Mouse (Mus musculus) MEL (cell line): ENCODE measurements at regions not wholly inside any gene's neighbourhood (a gene's known extent, or its start where the extent isn't known, plus 50 kb on each side); places are given as distances from the start of the nearest gene placed in this dataset.

Experiments used
- DNase-seq: peaks from one replicate; pipeline ENCODE4 v3.0.0; 2011; ENCODE audit warnings: low read depth, low spot score
- H3K27ac ChIP-seq: 2 replicates; pipeline ENCODE4 v1.5.1; 2012; ENCODE audit warnings: low read depth, mild to moderate bottlenecking, control low read depth, low read length, moderate library complexity; ENCODE audit not compliant: control insufficient read depth
- H3K27me3 ChIP-seq, 2 experiments: fragments of 150-350 bp in 1 of 2; sonication (generic) in 1 of 2; 2 replicates each; pipeline ENCODE4 v1.6.1; 2012; ENCODE audit warnings: low read length in 2 of 2, mild to moderate bottlenecking in 2 of 2, improper control_type of control experiment in 1 of 2, moderate library complexity in 1 of 2; ENCODE audit not compliant: insufficient read depth in 2 of 2, control insufficient read depth in 1 of 2
- H3K36me3 ChIP-seq, 2 experiments: 2 replicates each; pipeline ENCODE4 v1.6.1; 2012 to 2014; ENCODE audit warnings: low read length in 2 of 2, improper control_type of control experiment in 1 of 2, inconsistent platforms in 1 of 2, mild to moderate bottlenecking in 1 of 2; ENCODE audit not compliant: insufficient read depth in 2 of 2, control insufficient read depth in 1 of 2
- H3K4me1 ChIP-seq, 2 experiments: fragments of 150-350 bp in 1 of 2; sonication (generic) in 1 of 2; 2 replicates each; pipeline ENCODE4 v1.6.1; 2012; ENCODE audit warnings: low read length in 2 of 2, improper control_type of control experiment in 1 of 2, mild to moderate bottlenecking in 1 of 2; ENCODE audit not compliant: insufficient read depth in 2 of 2, control insufficient read depth in 1 of 2
- H3K4me3 ChIP-seq, 2 experiments: fragments of 150-350 bp in 1 of 2; sonication (generic) in 1 of 2; 2 replicates each; pipeline ENCODE4 v1.5.1; 2012; ENCODE audit warnings: low read depth in 2 of 2, low read length in 2 of 2, mild to moderate bottlenecking in 2 of 2, moderate library complexity in 2 of 2, control low read depth in 1 of 2, improper control_type of control experiment in 1 of 2; ENCODE audit not compliant: control insufficient read depth in 1 of 2, insufficient read depth in 1 of 2
- H3K79me2 ChIP-seq: 2 replicates; pipeline ENCODE4 v1.6.1; 2012; ENCODE audit warnings: mild to moderate bottlenecking, low read length, moderate library complexity; ENCODE audit not compliant: control insufficient read depth, poor library complexity, insufficient read depth
- H3K9ac ChIP-seq: 2 replicates; pipeline ENCODE4 v1.6.1; 2012; ENCODE audit warnings: low read depth, mild to moderate bottlenecking, control low read depth, low read length, moderate library complexity; ENCODE audit not compliant: control insufficient read depth, poor library complexity, severe bottlenecking
- H3K9me3 ChIP-seq: fragments of 150-350 bp; sonication (generic); replicated peaks from 2 replicates; pipeline ENCODE4 v1.6.1; 2012; ENCODE audit warnings: mild to moderate bottlenecking, low read length, improper control_type of control experiment, moderate library complexity; ENCODE audit not compliant: insufficient read depth
- BHLHE40 ChIP-seq: IDR thresholded peaks from 2 replicates; pipeline ENCODE4 v1.6.1; 2012; ENCODE audit warnings: low read depth, mild to moderate bottlenecking, inconsistent platforms, low read length, improper control_type of control experiment, borderline replicate concordance
- CHD2 ChIP-seq: IDR thresholded peaks from 2 replicates; pipeline ENCODE4 v1.6.1; 2011; ENCODE audit warnings: low read length, improper control_type of control experiment
- CTCF ChIP-seq, 3 experiments: IDR thresholded peaks in 2 of 3; conservative IDR thresholded peaks in 1 of 3; 2 replicates each; pipeline ENCODE4 v1.5.1; 2011 to 2012; ENCODE audit warnings: low read length in 3 of 3, low read depth in 2 of 3, mild to moderate bottlenecking in 2 of 3, improper control_type of control experiment in 1 of 3, inconsistent platforms in 1 of 3, mixed read lengths in 1 of 3, moderate library complexity in 1 of 3; ENCODE audit not compliant: control insufficient read depth in 1 of 3, insufficient read depth in 1 of 3, poor library complexity in 1 of 3, severe bottlenecking in 1 of 3
- EP300 ChIP-seq, 2 experiments: IDR thresholded peaks; 2 replicates each; pipeline ENCODE4 v1.6.1; 2011; ENCODE audit warnings: improper control_type of control experiment in 2 of 2, low read length in 2 of 2, low read depth in 1 of 2, mild to moderate bottlenecking in 1 of 2
- GABPA ChIP-seq: IDR thresholded peaks from 2 replicates; pipeline ENCODE4 v1.6.1; 2012; ENCODE audit warnings: low read depth, mild to moderate bottlenecking, inconsistent platforms, low read length, improper control_type of control experiment, moderate library complexity
- GATA1 ChIP-seq: IDR thresholded peaks from 2 replicates; pipeline ENCODE4 v1.6.1; 2011; ENCODE audit warnings: low read depth, low read length, improper control_type of control experiment
- HCFC1 ChIP-seq: IDR thresholded peaks from 2 replicates; pipeline ENCODE4 v1.6.1; 2012; ENCODE audit warnings: low read depth, mild to moderate bottlenecking, inconsistent platforms, low read length, improper control_type of control experiment, moderate library complexity
- JUND ChIP-seq: IDR thresholded peaks from 2 replicates; pipeline ENCODE4 v1.6.1; 2011; ENCODE audit warnings: low read depth, mild to moderate bottlenecking, improper control_type of control experiment, low read length
- MAFK ChIP-seq: IDR thresholded peaks from 2 replicates; pipeline ENCODE4 v1.6.1; 2011; ENCODE audit warnings: low read depth, mild to moderate bottlenecking, low read length, improper control_type of control experiment, borderline replicate concordance
- MAX ChIP-seq: IDR thresholded peaks from 2 replicates; pipeline ENCODE4 v1.6.1; 2011; ENCODE audit warnings: low read length, improper control_type of control experiment
- MAZ ChIP-seq: IDR thresholded peaks from 2 replicates; pipeline ENCODE4 v1.6.1; 2012; ENCODE audit warnings: low read depth, mild to moderate bottlenecking, inconsistent platforms, low read length, improper control_type of control experiment
- MEF2A ChIP-seq: IDR thresholded peaks from 2 replicates; pipeline ENCODE4 v1.6.1; 2014; ENCODE audit warnings: low read depth, mild to moderate bottlenecking, inconsistent platforms, low read length, improper control_type of control experiment; ENCODE audit not compliant: poor library complexity, insufficient replicate concordance, severe bottlenecking; ENCODE audit errors: extremely low read depth
- MXI1 ChIP-seq: IDR thresholded peaks from 2 replicates; pipeline ENCODE4 v1.6.1; 2011; ENCODE audit warnings: mild to moderate bottlenecking, low read depth, low read length, improper control_type of control experiment
- MYC ChIP-seq: IDR thresholded peaks from 2 replicates; pipeline ENCODE4 v1.6.1; 2011; ENCODE audit warnings: low read depth, mild to moderate bottlenecking, low read length, improper control_type of control experiment, moderate library complexity
- NRF1 ChIP-seq: IDR thresholded peaks from 2 replicates; pipeline ENCODE4 v1.6.1; 2014; ENCODE audit warnings: low read depth, mild to moderate bottlenecking, inconsistent platforms, low read length, improper control_type of control experiment, moderate library complexity; ENCODE audit not compliant: poor library complexity, insufficient read depth, severe bottlenecking
- POLR2AphosphoS5 ChIP-seq: IDR thresholded peaks from 2 replicates; pipeline ENCODE4 v1.6.1; 2012; ENCODE audit warnings: low read depth, borderline replicate concordance, mild to moderate bottlenecking, inconsistent platforms, low read length, moderate library complexity, mixed read lengths
- RAD21 ChIP-seq: IDR thresholded peaks from 2 replicates; pipeline ENCODE4 v1.6.1; 2011; ENCODE audit warnings: mild to moderate bottlenecking, low read depth, low read length, improper control_type of control experiment
- RCOR1 ChIP-seq: IDR thresholded peaks from 2 replicates; pipeline ENCODE4 v1.6.1; 2012; ENCODE audit warnings: low read depth, mild to moderate bottlenecking, inconsistent platforms, low read length, improper control_type of control experiment
- SIN3A ChIP-seq: IDR thresholded peaks from 2 replicates; pipeline ENCODE4 v1.6.1; 2012; ENCODE audit warnings: low read length, improper control_type of control experiment, inconsistent platforms
- SMC3 ChIP-seq: IDR thresholded peaks from 2 replicates; pipeline ENCODE4 v1.6.1; 2011; ENCODE audit warnings: low read depth, low read length, improper control_type of control experiment
- TAL1 ChIP-seq: IDR thresholded peaks from 2 replicates; pipeline ENCODE4 v1.6.1; 2012; ENCODE audit warnings: mild to moderate bottlenecking, inconsistent platforms, low read length, moderate library complexity, mixed read lengths
- TBP ChIP-seq: IDR thresholded peaks from 2 replicates; pipeline ENCODE4 v1.8.0; 2011; ENCODE audit warnings: low read depth, low read length, improper control_type of control experiment
- TCF12 ChIP-seq: IDR thresholded peaks from 2 replicates; pipeline ENCODE4 v1.6.1; 2014; ENCODE audit warnings: low read depth, mild to moderate bottlenecking, inconsistent platforms, low read length, improper control_type of control experiment, moderate library complexity
- USF2 ChIP-seq, 2 experiments: IDR thresholded peaks; 2 replicates each; pipeline ENCODE4 v1.6.1; 2011 to 2012; ENCODE audit warnings: improper control_type of control experiment in 2 of 2, low read length in 2 of 2, borderline replicate concordance in 1 of 2, inconsistent platforms in 1 of 2, low read depth in 1 of 2, mild to moderate bottlenecking in 1 of 2; ENCODE audit not compliant: insufficient read depth in 1 of 2
- ZKSCAN1 ChIP-seq: IDR thresholded peaks from 2 replicates; pipeline ENCODE4 v1.6.1; 2012; ENCODE audit warnings: low read depth, mild to moderate bottlenecking, inconsistent platforms, low read length, improper control_type of control experiment, moderate library complexity
- ZMIZ1 ChIP-seq: IDR thresholded peaks from 2 replicates; pipeline ENCODE4 v1.6.1; 2012; ENCODE audit warnings: low read depth, mild to moderate bottlenecking, inconsistent platforms, low read length, improper control_type of control experiment, moderate library complexity

GRCm38 (mm10) chr9:61753795-61754194 is 160.5 kb downstream of the Rplp1 start:
- TF ChIP-seq RAD21 (no peak), EP300 (IDR thresholded peaks at IDR 0.05; ENCODE audit: low read depth in 1 of 2, low read length in 2 of 2) (no peak), MAFK (no peak), GABPA (no peak), CHD2 (no peak), SIN3A (no peak), BHLHE40 (no peak)
- Histone ChIP-seq H3K9ac (no peak overlapping the region), H3K9me3 (no peaks in the 10 kb centered on the region), H3K79me2 (no peaks in the 10 kb centered on the region), H3K36me3 (no peaks in the 10 kb centered on the region), H3K4me3 (no peak overlapping the region), H3K4me1 (no peaks in the 10 kb centered on the region), H3K27me3 (no peaks in the 10 kb centered on the region; a peak in 1 of 4 replicates), H3K27ac (no peak overlapping the region)
- DNase-seq = no peak

- H3K9ac ChIP-seq = no peak overlapping the region
- H3K9me3 ChIP-seq = no peaks in the 10 kb centered on the region
- no peaks in the 10 kb centered on the region; a peak in 1 of 4 replicates for H3K27me3 ChIP-seq
- no peaks in the 10 kb centered on the region for H3K36me3 ChIP-seq
- no peak for TF ChIP-seq CTCF (IDR thresholded peaks at IDR 0.05 in 2 of 3, conservative IDR thresholded peaks at IDR 0.05 in 1 of 3; ENCODE audit: control insufficient read depth in 1 of 3, insufficient read depth in 1 of 3, low read depth in 2 of 3, low read length in 3 of 3, poor library complexity in 1 of 3, severe bottlenecking in 1 of 3)
- no peak for TF ChIP-seq SMC3
- no peak for TF ChIP-seq MAFK
- no peak for TF ChIP-seq MXI1
- TF ChIP-seq ZMIZ1 = no peak
- no peak for TF ChIP-seq NRF1
- TF ChIP-seq TAL1 = no peak
- TF ChIP-seq TBP = no peak
- H3K4me1 ChIP-seq = no peaks in the 10 kb centered on the region
- no peaks in the 10 kb centered on the region for H3K79me2 ChIP-seq
- no peak overlapping the region for H3K4me3 ChIP-seq
- H3K27ac ChIP-seq = no peak overlapping the region
- no peak for DNase-seq
Observed at GRCm38 (mm10) chr9:61749201-61749600, 165.1 kb downstream of the Rplp1 start.

GRCm38 (mm10) chr9:61748416-61748815 is 165.9 kb downstream of the Rplp1 start:
- Histone ChIP-seq H3K4me3 (no peak overlapping the region), H3K9ac (no peak overlapping the region), H3K27ac (no peak overlapping the region), H3K79me2 (no peaks in the 10 kb centered on the region), H3K36me3 (no peaks in the 10 kb centered on the region), H3K27me3 (no peaks in the 10 kb centered on the region; a peak in 1 of 4 replicates), H3K9me3 (no peaks in the 10 kb centered on the region), H3K4me1 (no peaks in the 10 kb centered on the region)
- no peak for DNase-seq
- no peak for TF ChIP-seq RCOR1
- no peak for TF ChIP-seq POLR2AphosphoS5
- no peak for TF ChIP-seq TAL1
- no peak for TF ChIP-seq MAX
- TF ChIP-seq HCFC1 = no peak
- no peak for TF ChIP-seq MYC
- no peak for TF ChIP-seq ZKSCAN1
- no peak for TF ChIP-seq RAD21
- no peak for TF ChIP-seq USF2 (IDR thresholded peaks at IDR 0.05; ENCODE audit: borderline replicate concordance in 1 of 2, insufficient read depth in 1 of 2, low read depth in 1 of 2, low read length in 2 of 2)
- no peak for TF ChIP-seq TCF12
- no peak for TF ChIP-seq JUND
- no peak for TF ChIP-seq GATA1
- TF ChIP-seq MAZ = no peak
- no peak for TF ChIP-seq MEF2A
